Mouse (Mus musculus): ENCODE results near the gene Gm20388.

The Gm20388 gene

DNA sequence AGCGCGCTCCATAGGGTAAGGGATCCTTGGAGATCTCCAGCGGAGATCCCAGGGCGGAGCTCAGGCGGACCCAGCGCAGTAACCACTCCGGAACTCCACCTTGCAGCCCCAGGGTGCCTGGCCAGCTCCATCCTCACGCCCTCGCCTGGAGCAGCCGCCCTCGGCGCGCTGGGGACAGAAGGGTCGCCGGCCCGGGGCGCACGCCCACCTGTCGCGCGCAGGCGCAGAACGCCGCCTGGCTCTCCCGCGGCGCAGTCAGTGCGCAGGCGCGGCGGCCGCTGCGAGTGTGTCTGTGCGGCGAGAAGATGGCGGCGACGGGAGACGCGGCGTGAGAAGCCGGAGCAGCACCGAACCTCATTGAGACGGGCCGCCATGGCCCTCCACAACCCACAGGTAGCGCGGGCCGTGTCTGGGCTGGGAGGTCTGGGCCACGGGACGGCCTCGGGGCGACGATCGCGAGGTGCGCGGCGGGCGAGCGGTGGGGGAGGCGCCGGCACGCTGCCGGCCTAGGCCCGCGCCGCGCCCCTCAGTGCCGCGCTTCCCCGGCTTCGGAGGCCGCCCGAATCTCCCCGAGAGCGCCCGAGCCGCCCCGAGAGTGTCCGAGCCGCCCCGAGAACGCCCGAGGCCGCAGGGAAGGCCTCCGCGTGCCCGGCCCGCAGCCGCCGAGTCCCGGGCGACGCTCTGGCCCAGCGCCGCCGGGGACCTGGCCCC is at the start of gene Gm20388:
Gene Gm20388, plus strand, starts transcription at position 295 of the 711 bp plus-strand sequence.
- peak; percentile 94 for DNase-seq (ENCODE audit: inconsistent ontology term)

DNA sequence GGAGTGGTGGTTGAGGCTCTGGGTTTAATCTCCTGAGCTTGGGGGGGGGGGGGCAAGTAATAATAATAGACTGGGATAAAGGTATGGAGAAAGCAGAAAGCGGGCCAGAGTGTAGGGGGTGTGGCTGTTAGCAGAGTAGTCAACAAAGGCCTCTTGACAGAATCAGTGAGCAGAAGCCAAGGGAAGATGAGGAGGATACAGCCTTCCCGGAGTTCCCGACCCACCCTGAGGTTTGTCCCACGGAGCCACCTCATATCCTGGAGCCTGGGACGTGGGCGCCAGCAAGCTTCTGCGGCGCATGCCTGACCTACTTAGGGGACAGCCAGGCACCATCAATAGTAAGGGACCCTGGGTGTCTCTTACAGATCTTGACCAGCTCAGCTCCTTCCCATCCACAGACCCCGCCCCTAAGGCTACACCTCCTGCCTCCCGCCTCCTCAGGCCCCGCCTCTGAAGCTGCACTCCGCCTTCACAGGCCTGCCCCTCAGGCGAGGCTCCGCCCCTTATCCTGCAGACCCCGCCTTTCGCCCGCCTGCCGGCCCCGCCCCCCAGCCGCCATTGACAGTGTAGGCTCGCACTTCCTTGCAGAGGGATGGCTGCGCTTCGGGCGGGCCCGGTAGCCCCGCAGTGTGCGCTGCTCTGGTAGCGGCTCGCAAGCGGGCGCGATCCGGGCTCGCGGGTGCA is 48.8 kb upstream of the Gm20388 start, which contains the start of gene Klhl36:
Gene Klhl36, plus strand, starts transcription at position 561 of the 684 bp plus-strand sequence.
- peak; percentile 98 for DNase-seq (ENCODE audit: inconsistent ontology term)

DNA sequence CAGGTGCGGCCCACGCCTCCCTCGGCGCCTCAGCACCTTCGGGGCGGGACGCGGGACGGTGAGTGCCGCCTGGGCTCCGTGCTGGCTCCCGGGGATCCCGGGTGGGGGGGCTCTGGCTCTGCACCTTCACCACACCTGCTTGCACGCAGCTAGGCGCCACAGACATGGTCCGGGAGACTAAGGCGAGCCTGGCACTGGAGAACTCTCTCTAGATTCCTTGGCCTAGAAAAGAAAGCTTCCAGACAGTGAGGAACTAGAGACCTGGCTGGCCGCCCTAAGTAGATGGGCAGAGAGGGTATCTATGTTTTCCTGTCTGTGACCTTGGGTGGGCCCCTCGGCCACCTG is 48.3 kb upstream of the Gm20388 start:
- no peak for DNase-seq (ENCODE audit: inconsistent ontology term)

DNA sequence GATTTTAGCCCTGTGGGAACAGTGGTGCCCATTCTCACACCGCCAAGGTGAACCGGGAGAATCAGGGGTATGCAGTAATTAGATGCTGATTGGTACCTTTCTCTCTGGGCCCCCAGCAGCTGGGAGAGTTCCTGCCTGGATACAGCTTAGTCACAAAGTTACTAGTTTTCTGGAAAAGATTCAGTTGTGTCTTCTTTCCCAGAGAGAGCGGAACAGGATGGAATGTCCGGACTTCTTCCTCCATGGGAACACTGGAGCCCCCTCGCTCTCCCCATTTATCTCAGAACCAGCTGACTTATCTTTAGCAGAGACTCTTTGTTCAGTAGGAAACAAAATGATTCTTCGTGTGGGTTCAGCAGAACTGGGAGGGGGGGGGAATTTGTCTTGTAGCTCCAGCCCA is 47.9 kb upstream of the Gm20388 start:
- DNase-seq (ENCODE audit: inconsistent ontology term): peak; percentile 41

DNA sequence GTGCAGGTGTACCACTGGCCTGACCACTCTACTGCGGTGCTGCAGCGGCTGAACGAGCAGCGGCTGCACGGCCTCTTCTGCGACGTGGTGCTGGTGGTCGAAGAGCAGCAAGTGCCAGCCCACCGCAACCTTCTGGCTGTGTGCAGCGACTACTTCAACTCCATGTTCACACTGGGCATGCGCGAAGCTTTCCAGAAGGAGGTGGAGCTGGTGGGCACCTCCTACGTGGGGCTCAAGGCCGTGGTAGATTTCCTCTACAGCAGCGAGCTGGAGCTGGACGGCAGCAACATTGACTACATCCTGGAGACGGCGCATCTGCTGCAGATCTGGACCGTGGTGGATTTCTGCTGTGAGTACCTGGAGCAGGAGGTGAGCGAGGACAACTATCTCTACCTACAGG is 41.0 kb upstream of the Gm20388 start:
- no peak for DNase-seq (ENCODE audit: inconsistent ontology term)

DNA sequence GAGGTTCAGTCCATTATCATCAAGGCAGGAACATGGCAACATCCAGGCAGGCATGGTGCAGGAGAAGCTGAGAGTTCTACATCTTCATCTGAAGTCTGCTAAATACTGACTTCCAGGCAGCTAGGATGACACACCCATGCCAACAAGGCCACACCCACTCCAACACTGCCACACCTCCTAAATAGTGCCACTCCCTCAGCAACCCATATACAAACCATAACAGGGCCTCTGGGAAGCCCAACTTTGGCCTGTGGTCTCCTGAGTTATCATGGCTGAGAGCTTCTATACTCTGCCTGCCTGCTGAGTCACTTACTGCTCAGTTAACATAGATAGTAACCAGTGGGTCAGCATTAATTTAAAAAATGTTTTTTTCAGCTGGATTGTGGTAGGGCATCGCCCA is 37.5 kb upstream of the Gm20388 start:
- DNase-seq (ENCODE audit: inconsistent ontology term): no peak

DNA sequence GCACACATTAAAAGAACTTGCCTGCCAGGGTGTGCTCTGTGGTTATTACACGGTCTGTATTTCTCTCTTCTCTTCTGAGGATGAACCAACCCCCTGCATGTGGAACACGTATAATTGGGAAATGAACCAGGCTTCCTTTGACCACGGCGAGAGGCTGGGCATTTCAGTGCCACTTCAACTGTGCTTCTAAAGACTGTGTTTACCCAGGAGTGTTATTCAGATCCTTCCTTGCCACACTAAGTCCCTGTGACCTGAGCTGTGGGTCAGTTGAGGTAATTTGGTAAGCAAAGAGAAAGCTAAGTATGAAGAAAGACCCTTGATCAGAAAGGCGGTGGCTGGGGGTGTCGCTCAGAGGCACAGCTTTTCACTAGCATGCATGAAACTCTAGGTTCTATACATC is 29.3 kb upstream of the Gm20388 start:
- DNase-seq (ENCODE audit: inconsistent ontology term): no peak

DNA sequence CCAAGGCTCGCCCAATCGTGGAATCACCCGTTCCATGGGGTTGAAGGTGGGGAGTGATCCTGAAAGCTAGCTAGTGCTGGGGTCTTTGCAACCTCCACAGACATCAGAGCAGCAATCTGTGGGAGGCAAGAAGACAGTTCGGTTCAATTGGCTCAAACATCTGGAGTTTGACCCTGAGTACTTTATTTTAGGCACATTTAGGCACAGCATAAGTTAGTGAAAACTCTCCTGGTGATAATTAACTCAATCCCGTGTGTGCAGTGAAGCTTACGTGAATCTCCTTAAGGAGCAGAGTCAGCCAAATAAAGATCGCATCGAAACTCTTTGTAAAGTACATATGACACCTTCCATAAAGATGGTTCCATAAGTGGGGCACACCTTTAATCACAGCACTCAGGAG is 28.7 kb upstream of the Gm20388 start:
- DNase-seq (ENCODE audit: inconsistent ontology term): no peak

DNA sequence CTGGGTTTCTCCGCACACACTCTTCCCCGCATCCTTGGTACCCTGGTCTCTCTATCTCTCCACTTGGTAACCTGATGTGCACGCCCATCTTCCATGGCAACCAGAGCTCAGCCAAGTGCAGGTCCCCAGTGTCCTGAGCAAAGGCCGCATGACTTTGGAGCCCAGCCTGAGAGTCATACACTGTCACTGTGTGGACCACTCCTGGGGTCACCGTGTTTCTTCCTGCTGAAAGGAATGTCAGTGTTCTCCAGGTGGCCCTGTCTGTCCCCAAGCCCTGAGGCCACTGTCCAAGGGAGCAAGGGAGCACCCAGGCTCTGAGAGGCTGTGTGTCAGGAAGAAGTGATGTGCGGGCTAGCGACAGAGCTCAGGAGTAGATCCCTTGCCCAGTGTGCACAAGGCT is 27.4 kb upstream of the Gm20388 start:
- no peak for DNase-seq (ENCODE audit: inconsistent ontology term)

DNA sequence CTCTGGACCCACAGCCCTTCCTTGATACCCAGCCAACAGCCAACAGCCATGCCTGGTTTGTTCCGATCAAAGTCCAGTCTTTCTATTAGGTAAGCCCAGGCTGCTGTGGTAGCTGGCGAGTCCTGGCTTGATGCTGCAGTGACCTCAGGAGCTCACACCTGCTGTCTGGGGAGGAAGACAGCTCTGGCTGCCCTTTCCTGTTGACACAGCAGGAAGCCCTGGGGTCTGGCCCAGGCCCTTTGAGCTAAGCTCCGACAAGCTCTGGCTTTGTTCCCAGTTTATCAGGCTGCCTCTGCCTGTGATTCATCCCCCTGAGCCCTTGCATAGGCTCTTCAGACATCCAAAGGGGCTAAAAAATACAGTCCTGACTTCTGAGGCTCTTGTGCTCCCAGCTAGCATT is 25.0 kb upstream of the Gm20388 start:
- DNase-seq (ENCODE audit: inconsistent ontology term): peak; percentile 93

DNA sequence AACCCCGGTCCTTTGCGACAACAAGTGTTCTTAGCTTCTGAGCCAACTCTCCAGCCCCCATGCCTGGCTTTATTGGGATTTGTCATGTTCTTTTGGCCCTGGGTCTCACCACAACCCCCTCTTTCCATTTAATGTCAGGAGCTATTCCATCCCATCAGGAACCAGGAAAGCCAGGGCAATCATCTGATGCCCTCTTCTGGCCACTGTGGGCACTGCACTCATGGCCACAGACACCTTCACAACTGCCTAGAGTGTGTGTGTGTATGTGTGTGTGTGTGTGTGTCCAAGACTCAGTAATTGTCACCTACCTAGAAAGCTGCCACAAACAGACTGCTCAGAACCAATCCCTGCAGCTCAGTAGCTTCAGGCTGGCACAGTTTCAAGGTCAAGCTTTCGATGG is 23.5 kb upstream of the Gm20388 start:
- DNase-seq (ENCODE audit: inconsistent ontology term): no peak

DNA sequence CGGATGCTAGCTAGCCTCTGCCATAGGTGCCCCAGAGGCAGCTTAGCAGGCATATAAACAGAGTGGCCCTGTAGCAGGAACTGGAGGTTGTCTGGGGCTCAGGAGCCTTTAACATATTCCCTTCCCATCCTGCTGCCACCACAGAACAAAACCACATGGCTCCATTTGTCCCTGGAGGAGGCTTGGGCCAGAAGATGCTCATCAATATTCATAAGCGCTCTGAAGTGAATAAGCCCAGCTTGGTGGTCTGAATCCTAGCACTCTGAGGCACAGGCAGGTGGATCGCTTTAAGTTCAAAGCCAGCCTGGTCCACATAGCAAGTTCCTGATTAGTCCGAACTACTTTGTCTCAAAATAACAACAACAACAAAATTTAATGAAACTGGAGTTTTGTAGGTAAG is 22.6 kb upstream of the Gm20388 start:
- no peak for DNase-seq (ENCODE audit: inconsistent ontology term)

DNA sequence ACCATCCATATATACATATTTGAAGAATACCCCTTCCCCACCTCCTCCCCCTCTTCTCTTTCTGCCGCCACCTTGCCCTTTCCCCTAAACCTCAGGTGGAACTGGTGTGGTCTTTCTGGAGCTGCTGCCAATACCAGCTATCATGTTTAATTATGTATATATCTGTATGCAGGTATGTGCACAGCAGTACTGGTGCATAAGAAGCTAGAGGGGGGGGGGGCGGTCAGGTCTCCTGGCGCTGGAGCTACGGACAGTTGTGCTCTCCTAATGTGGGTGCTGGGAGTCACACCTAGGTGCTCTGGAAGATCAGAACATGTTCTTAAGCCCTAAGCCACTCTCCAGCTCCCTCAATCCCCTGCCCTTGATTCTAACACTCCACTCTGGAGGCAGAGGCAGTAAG is 13.6 kb upstream of the Gm20388 start:
- DNase-seq (ENCODE audit: inconsistent ontology term): no peak

DNA sequence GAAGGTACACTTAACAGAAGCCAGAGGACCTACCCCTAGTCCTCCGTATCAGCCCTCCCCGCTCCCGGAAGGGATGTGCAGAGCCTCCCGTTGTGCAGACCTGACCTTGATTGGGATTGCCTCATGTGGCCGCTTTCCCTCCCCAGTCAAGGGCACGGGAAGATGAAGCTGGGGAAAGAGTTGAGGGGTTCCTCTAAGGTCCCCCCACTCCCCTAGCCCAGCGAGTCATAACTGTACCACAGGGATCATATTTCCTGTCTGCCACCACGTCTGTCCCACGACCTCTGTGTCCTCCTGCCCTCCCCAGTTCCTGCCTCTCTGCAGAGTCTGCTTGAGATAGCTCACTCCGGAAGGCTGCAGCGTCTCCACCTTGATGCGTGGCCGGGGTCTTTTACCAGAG is 12.7 kb upstream of the Gm20388 start:
- DNase-seq (ENCODE audit: inconsistent ontology term): no peak

DNA sequence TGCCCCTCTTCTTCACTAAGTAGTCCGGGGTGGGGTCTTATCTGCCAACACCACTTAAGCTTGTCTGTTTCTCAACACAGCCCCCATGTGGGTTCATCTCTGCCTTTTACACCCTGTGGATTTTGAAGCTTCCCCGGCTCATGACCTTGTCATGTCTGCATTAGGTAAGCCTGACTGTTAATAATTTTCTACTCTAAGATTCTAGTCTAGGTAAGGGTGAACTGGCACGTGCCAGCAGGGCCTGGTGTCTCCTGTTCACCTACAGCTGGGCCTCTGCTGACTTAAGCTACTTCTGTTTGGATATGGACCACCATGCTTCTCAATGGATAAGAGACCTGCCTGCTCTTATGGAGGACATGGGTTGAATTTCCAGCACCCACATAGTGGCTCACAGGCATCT is 9.3 kb upstream of the Gm20388 start:
- DNase-seq (ENCODE audit: inconsistent ontology term): no peak

DNA sequence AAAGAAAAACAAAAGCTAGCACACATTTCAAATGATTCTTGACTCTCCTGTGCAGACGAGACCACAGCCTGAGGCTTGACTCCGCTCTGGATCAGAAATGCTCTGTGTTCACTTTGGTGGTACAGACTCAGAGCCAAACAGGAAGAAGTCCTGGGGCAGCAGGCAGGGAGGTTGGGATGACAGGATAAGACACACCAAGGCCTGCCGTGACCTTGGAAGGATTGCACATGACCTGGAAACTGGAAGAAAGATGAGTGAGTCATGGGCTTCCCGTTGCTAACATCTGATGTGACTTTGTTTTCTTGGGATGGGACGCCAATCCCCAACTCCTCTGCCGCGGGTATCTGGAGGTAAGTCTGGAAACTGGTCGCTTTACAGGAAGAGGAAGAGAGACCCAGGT is 8.7 kb upstream of the Gm20388 start:
- no peak for DNase-seq (ENCODE audit: inconsistent ontology term)

DNA sequence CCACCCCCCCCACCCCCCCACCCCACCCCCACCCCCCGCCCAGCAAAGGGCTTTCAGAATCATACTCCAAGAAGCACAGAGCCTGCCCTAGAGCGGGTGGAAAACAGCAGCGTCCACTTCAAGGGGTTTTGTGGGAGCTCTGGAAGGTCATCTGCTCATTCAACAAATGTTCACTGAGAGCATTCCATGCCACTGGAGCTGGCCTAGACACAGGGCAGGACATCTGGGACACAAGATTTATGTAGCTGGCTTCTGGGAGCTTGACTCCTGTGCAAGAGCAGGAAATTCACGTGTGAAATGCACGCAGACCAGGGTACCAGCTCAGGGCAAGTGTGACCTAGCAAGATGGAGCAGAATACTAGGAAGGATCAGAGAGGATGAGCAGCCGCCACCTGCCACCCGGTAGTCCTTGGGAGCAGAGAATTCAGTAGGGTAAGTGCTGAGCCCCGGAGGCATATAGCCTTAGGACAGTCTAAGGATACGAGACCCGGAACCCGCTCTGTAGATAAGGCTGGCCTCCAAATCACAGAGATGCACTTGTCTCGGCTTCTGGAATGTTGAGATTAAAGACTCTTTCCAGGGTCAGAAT is 6.2 kb upstream of the Gm20388 start:
- DNase-seq (ENCODE audit: inconsistent ontology term): no peak

DNA sequence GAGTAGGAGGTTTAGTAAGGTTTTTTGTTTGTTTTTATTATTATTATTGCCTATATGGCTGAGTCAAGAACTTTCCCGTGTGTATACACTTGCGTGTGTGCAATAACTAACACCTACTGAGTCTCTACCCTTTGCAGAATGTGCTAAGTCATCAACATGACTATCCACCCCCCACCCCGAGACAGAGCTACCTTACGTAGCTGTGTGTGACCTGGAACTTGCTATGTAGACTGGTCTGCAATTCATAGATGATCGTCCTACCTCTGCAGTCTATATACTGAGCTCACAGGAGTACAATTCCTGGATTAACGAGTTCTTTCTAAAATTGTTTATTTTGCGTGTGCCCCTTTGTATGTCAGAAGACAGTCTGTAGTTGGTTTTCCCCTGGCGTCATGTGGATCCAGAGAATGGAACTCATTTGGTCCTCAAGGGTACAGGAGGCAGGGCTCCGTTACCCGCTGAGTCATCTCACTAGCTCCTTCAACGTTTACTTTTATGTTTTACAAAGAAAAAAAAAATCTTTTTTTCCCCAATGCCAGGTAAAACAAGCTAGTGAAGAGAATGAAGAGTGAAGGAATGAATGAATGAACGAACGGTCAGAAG is 596 bp upstream of the Gm20388 start, which contains the start of gene Usp10:
Gene Usp10, plus strand, starts transcription at position 417 of the 603 bp plus-strand sequence.
- no peak for DNase-seq (ENCODE audit: inconsistent ontology term)

DNA sequence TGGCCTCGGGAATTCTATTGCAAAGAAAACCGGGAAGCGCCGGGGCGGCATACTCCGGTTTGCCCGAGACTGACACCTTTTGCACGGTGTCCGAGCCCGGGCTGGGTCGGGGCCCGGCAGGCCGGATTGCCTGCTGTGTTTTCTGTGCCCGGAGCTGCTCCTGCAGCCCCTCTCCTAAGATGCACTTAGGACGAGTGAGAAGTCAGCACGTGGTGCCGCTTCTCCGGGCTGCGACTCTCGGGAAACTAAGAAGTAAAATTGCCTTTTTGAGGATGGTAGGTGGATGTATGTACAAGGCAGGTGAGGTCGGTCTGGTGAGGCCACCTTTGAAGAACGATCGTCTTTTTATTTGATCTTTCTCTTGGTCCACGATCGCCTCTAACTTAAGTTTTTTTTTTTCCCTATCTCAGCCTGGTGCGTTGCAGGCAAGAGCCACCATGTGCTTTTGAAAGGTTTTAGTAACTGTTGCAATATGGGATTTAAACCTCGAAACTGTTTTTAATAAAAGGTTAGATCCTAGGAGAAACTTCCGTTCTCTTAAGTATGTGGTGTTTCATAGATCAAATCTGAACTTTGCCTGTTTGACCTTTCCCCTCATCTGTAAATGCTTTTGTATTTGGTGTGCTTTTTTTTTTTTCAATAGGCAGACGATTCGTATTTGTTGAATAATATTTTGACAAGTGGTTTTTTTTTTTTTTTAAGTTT is 769 bp downstream of the Gm20388 start:
- no peak for DNase-seq (ENCODE audit: inconsistent ontology term)

DNA sequence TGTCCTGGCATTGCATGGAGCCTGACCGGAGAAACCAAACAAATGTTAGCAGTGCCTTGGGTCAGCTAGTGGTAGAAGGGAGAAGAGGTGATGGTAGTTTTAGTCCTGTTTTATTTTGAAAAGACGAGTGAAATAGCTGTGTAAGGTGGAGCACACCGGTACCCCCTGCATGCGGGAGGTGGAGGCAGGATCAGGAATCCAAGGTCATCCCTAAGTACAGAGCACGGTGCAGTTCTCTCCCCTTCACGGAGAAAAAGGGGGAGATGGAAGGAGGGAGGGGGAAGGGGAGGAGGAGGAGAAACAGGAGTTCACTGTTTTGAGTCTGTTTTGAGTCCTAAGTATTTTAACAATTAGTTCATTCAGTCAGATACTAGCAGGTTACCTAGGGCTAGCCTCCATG is 2.0 kb downstream of the Gm20388 start:
- DNase-seq (ENCODE audit: inconsistent ontology term): no peak

DNA sequence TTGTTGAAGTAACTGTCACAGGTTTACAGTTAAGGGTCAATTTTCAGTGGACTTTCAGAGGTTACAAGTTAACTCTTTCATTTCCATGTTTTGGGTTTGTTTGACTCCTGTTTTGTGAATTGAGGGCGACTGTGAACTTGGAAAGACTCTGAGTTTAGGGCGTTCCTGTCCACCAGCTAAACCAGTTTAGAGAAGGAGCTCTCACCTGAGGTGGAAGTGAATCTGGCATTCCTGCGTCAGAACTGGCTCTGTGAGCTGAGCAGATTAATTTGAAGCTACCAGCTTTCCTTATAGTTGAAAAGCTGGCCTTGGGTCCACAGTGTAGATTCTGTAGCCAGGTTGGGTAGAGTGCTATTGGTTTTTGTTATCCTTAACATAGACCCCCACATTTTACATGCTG is 2.5 kb downstream of the Gm20388 start:
- DNase-seq (ENCODE audit: inconsistent ontology term): no peak

DNA sequence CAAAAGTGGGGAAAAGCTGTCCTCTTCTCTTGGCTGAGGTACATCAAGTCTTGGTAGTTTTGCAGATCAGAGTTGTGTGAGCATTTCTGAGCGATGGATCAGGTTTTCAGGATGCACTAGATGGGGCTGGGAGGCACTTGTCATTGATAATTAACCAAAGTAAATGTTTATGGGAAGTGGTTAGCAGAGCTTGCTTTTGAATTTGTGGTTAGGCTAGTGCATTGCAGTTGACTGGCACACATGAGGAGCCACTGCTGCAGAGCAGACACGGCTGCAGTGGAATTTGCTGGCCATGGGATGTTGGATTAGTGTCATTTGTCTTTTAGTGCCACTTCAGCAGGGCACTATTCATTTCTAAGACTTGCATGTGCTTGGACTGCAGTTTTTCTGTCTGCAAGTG is 3.5 kb downstream of the Gm20388 start:
- DNase-seq (ENCODE audit: inconsistent ontology term): peak; percentile 47

Data from Muller cell, postnatal 12 days (primary cell).